In genomic region chr15:9081294-9081693, GRCm38 (mm10) we compare ENCODE assay signal across 16 mouse cellular contexts. TPM values are rescaled to one million over a fixed set of nuclear protein-coding genes. Genes with fewer than 3 reads are reported as not detected.
DNase-seq lines count a peak whose midpoint lies in the region; ATAC-seq lines count a peak whose summit lies in the region.
"Had no signal": no experiment of that assay in that cellular context is flagged by ENCODE, and none has a peak within 500 bp of the region (broad histone marks: within the 10 kb centered on the region; RNA-seq: fewer than 3 reads in every experiment).

No protein-coding gene starts in this region.

- H3K4me1 ChIP-seq in heart, embryonic 15.5 days (replicated peaks) = peaks cover 55% of the 10 kb centered on the region
- peaks cover 12% of the 10 kb centered on the region for H3K4me1 ChIP-seq in midbrain, embryonic 12.5 days
- peaks cover 8% of the 10 kb centered on the region for H3K4me1 ChIP-seq in midbrain, embryonic 11.5 days (ENCODE audit: control insufficient read depth, insufficient read depth, low read length)
- H3K4me1 ChIP-seq in liver, embryonic 12.5 days = peaks cover 89% of the 10 kb centered on the region

- no peak overlapping the region for H3K4me2 ChIP-seq in heart, embryonic 15.5 days
- H3K4me2 ChIP-seq in midbrain, embryonic 12.5 days (replicated peaks) = no peak overlapping the region
- no peak overlapping the region for H3K4me2 ChIP-seq in midbrain, embryonic 11.5 days
- H3K4me2 ChIP-seq in liver, embryonic 12.5 days = peak overlapping the region; percentile 82
- H3K4me2 ChIP-seq: embryonic facial prominence, embryonic 12.5 days; limb, embryonic 13.5 days had no signal

- no peak for DNase-seq in heart, postnatal 4 days
- DNase-seq in midbrain, embryonic 11.5 days (ENCODE audit: low spot score, missing footprints) = no peak
- DNase-seq: adrenal gland, postnatal 10 days; cerebellum, adult 2 months; kidney, postnatal 10 days; lung, postnatal 10 days; right cerebral cortex, adult 18-20 months; thymus, postnatal 14 days had no signal

- H3K9me3 ChIP-seq in heart, embryonic 15.5 days (replicated peaks) = no peaks in the 10 kb centered on the region
- H3K9me3 ChIP-seq in midbrain, embryonic 12.5 days = no peaks in the 10 kb centered on the region
- no peaks in the 10 kb centered on the region for H3K9me3 ChIP-seq in midbrain, embryonic 11.5 days (ENCODE audit: control insufficient read depth, low read length)
- H3K9me3 ChIP-seq in liver, embryonic 12.5 days (replicated peaks) = no peaks in the 10 kb centered on the region
- H3K9me3 ChIP-seq: embryonic facial prominence, embryonic 12.5 days; limb, embryonic 13.5 days had no signal

- 38% methylated on average over 3 of the region's 3 CpGs for WGBS in heart, embryonic 15.5 days
- 76% methylated on average over 3 of the region's 3 CpGs for WGBS in midbrain, embryonic 12.5 days
- WGBS in midbrain, embryonic 11.5 days = 77% methylated on average over 3 of the region's 3 CpGs
- WGBS in liver, embryonic 12.5 days (ENCODE audit: insufficient replicate concordance) = 52% methylated on average over 3 of the region's 3 CpGs

- no peaks in the 10 kb centered on the region for H3K27me3 ChIP-seq in heart, embryonic 15.5 days
- H3K27me3 ChIP-seq in midbrain, embryonic 12.5 days = no peaks in the 10 kb centered on the region
- H3K27me3 ChIP-seq in midbrain, embryonic 11.5 days (ENCODE audit: control insufficient read depth, insufficient read depth, low read length) = no peaks in the 10 kb centered on the region
- H3K27me3 ChIP-seq in liver, embryonic 12.5 days (replicated peaks) = no peaks in the 10 kb centered on the region
- H3K27me3 ChIP-seq: embryonic facial prominence, embryonic 12.5 days; limb, embryonic 13.5 days had no signal

- ATAC-seq in heart, embryonic 15.5 days (replicated peaks; ENCODE audit: insufficient number of reproducible peaks, insufficient read depth, low FRiP score, low read depth) = no peak; the same call in 1 of the 2 replicates
- ATAC-seq in midbrain, embryonic 12.5 days (ENCODE audit: low FRiP score, low read depth) = peak; percentile 41; the same call in 1 of the 2 replicates
- ATAC-seq in midbrain, embryonic 11.5 days (ENCODE audit: low FRiP score) = no peak
- peak; percentile 34 for ATAC-seq in liver, embryonic 12.5 days
- 0 out of 2 replicates have a peak, but pooled peaks have one; percentile 9 for ATAC-seq in megakaryocyte progenitor cell, adult 5-6 weeks (replicated peaks; ENCODE audit: poor library complexity)
- ATAC-seq in frontal cortex, adult (ENCODE audit: low TSS enrichment) = no peak
- ATAC-seq: inflammation-experienced regulatory T-cells, adult 6 months had no signal

- 0 out of 2 replicates have a peak, but pooled peaks cover 3% of the 10 kb centered on the region for H3K36me3 ChIP-seq in heart, embryonic 15.5 days
- H3K36me3 ChIP-seq in midbrain, embryonic 12.5 days = peaks cover 8% of the 10 kb centered on the region; the same call in 1 of the 2 replicates
- H3K36me3 ChIP-seq in midbrain, embryonic 11.5 days (ENCODE audit: control insufficient read depth, insufficient read depth, low read length) = no peaks in the 10 kb centered on the region
- H3K36me3 ChIP-seq in liver, embryonic 12.5 days = peaks cover 61% of the 10 kb centered on the region

- H3K9ac ChIP-seq in heart, embryonic 15.5 days = no peak overlapping the region
- no peak overlapping the region for H3K9ac ChIP-seq in midbrain, embryonic 12.5 days (replicated peaks)
- no peak overlapping the region for H3K9ac ChIP-seq in midbrain, embryonic 11.5 days (ENCODE audit: low read length)
- peak overlapping the region; percentile 44 for H3K9ac ChIP-seq in liver, embryonic 12.5 days
- H3K9ac ChIP-seq: embryonic facial prominence, embryonic 12.5 days; limb, embryonic 13.5 days had no signal

- H3K27ac ChIP-seq in heart, embryonic 15.5 days = peak overlapping the region; percentile 42; the same call in 1 of the 2 replicates
- H3K27ac ChIP-seq in midbrain, embryonic 12.5 days (replicated peaks) = no peak overlapping the region
- H3K27ac ChIP-seq in midbrain, embryonic 11.5 days (ENCODE audit: low read depth, low read length) = no peak overlapping the region
- H3K27ac ChIP-seq in liver, embryonic 12.5 days = peak overlapping the region; percentile 100
- H3K27ac ChIP-seq: embryonic facial prominence, embryonic 12.5 days; limb, embryonic 13.5 days had no signal

- H3K4me3 ChIP-seq in heart, embryonic 15.5 days = no peak overlapping the region
- H3K4me3 ChIP-seq in midbrain, embryonic 12.5 days = no peak overlapping the region
- no peak overlapping the region for H3K4me3 ChIP-seq in midbrain, embryonic 11.5 days (ENCODE audit: low read depth, low read length)
- H3K4me3 ChIP-seq in liver, embryonic 12.5 days = peak overlapping the region; percentile 44; the same call in 1 of the 2 replicates
- H3K4me3 ChIP-seq: embryonic facial prominence, embryonic 12.5 days; limb, embryonic 13.5 days had no signal

RNA-seq across cellular contexts. Expression of gene Nadk2, which starts 10.2 kb away (rescaled TPM):
- polyA plus RNA-seq in heart, embryonic 15.5 days (2015; fragmentation: Nextera tagmentation; extraction: Ambion mirVana) = 43.7 TPM in 2 replicates
- total RNA-seq in heart, postnatal 4 days (2021) = 10 to 100 TPM; 48.8 to 50.5 TPM
- polyA plus RNA-seq in midbrain, embryonic 12.5 days (2016; fragmentation: Nextera tagmentation; extraction: Ambion mirVana) = 35.3 and 36.5 TPM in 2 replicates
- 36.8 and 43.6 TPM in 2 replicates for polyA plus RNA-seq in midbrain, embryonic 11.5 days (2014; fragmentation: Nextera tagmentation; extraction: Ambion mirVana)
- 139 and 143 TPM in 2 replicates for polyA plus RNA-seq in liver, embryonic 12.5 days (2016; fragmentation: Nextera tagmentation; extraction: Ambion mirVana)
- total RNA-seq in megakaryocyte progenitor cell, adult 5-6 weeks (2015) = 64.3 and 68.6 TPM in 2 replicates
- total RNA-seq in megakaryocyte progenitor cell, adult 5-6 weeks (2017) = 59.7 and 73.9 TPM in 2 replicates

RNA-seq across cellular contexts. Expression of gene Lmbrd2, which starts 59.1 kb away (rescaled TPM):
- 1.5 and 2.2 TPM in 2 replicates for polyA plus RNA-seq in heart, embryonic 15.5 days (2015; fragmentation: Nextera tagmentation; extraction: Ambion mirVana)
- total RNA-seq in heart, postnatal 4 days (2021) = 10 to 100 TPM; 17.4 to 18.0 TPM
- 3.4 and 3.5 TPM in 2 replicates for polyA plus RNA-seq in midbrain, embryonic 12.5 days (2016; fragmentation: Nextera tagmentation; extraction: Ambion mirVana)
- 4.4 and 5.2 TPM in 2 replicates for polyA plus RNA-seq in midbrain, embryonic 11.5 days (2014; fragmentation: Nextera tagmentation; extraction: Ambion mirVana)
- polyA plus RNA-seq in liver, embryonic 12.5 days (2016; fragmentation: Nextera tagmentation; extraction: Ambion mirVana) = 1.4 and 2.2 TPM in 2 replicates
- 10.0 and 11.6 TPM in 2 replicates for total RNA-seq in megakaryocyte progenitor cell, adult 5-6 weeks (2015)
- total RNA-seq in megakaryocyte progenitor cell, adult 5-6 weeks (2017) = 4.5 and 9.6 TPM in 2 replicates

Comparison
In these comparisons a context has a peak if more than half of its experiments do, and no peak if none do; other contexts are left out.
1. ATAC-seq: peak in midbrain, embryonic 12.5 days (single experiment), liver, embryonic 12.5 days (single experiment) and megakaryocyte progenitor cell, adult 5-6 weeks (single experiment); none in heart, embryonic 15.5 days (single experiment), midbrain, embryonic 11.5 days (single experiment) and frontal cortex, adult (single experiment).
2. H3K27ac ChIP-seq: peak in heart, embryonic 15.5 days (single experiment) and liver, embryonic 12.5 days (single experiment); none in midbrain, embryonic 12.5 days (single experiment) and midbrain, embryonic 11.5 days (single experiment).